Mouse (Mus musculus): Measurements from ENCODE around the gene Gm27029.
A peak's percentile ranks its signal among the peaks of the same experiment; 100 is the strongest.
"Not testable (repeated sequence)": the region's sequence is repeated elsewhere in the genome, so short reads cannot be mapped to it uniquely, and the experiment has no call there.

Gene Gm27029

GRCm38 (mm10) chr11:101454702-101455101 lies 30.1 kb upstream of the Gm27029 start:
- DNase-seq, result peak; percentile 78

DNA sequence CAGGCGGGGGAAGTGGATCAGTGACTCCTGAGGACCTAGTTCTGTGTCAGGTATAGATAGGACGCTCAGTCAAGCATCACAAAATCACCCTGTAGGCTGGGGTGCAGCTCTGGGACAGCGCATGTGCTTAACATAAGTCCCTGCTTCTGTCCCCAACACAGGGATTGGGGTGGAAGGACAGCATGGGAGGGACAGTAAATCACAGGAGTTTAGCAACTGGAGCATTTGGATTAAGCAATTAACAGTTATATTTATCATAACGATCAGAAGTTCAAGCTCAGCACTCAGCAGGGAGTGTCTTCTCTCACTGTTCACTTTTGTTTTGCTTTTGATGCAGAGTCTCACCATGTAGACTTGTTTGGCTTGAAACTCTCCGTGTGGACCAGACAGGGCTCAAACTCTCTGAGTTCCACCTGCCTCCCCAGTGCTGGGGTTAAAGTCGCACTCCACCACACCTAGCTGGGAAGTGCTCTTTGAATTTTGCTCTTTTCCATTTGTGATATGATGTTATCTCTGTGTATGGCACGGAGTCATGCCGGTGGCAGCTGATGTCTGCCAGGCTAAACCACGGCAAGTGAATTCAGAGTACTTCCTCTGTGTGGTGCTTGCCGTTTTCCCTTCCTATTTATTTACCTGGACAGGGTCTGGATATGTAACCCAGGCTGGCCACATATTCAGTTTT lies 27.6 kb upstream of the Gm27029 start:
- DNase-seq, result peak; percentile 83

DNA sequence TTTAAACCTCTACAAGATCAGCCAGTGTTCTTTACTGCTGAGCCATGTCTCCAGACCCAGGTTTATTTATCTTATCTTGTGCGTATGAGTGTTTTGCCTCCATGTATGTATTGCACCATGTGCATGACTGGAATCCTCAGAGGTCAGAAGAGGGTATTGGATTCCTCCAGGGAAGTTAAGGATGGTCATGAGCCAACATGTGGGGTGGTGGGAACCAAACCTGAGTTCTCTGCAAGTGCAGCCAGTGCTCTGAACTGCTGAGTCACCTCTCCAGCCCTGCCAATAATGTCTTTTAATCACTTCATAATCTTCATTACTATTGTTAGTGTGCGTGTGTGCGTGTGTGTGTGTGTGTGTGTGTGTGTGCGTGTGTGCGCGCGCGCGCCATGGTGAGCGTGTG lies 26.9 kb upstream of the Gm27029 start:
- peak; percentile 78 for DNase-seq

DNA sequence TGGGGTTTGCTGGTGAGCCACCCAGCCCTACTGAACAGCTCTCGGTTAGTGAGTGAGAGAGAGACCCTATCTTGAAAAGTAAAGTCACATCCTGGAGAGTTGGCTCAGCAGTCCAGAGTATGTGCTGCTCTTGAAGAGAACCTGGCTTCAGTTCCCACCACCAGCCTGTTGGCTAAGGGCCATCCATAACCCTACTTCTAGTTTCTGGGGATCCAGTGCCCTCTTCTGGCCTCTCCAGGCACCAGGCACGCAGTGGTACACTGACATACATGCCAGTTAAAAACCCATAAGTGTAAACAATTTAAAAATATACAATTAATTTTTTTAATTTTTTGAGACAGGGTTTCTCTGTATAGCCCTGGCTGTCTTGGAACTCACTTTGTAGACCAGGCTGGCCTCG lies 25.8 kb upstream of the Gm27029 start:
- DNase-seq, result peak; percentile 76

DNA sequence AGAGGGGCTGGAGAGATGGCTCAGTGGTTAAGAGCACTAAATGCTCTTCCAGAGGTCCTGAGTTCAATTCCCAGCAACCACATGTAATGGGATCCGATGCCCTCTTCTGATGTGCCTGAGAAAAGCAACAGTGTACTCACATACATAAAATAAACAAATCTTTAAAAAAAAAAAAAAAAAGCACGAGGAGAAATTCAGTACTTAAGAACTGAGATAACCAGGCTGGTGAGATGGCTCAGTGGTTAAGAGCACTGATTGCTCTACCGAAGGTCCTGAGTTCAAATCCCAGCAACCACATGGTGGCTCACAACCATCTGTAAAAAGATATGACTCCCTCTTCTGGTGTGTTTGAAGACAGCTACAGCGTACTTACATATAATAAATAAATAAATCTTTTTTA lies 25.0 kb upstream of the Gm27029 start:
- DNase-seq, result not testable (repeated sequence)

DNA sequence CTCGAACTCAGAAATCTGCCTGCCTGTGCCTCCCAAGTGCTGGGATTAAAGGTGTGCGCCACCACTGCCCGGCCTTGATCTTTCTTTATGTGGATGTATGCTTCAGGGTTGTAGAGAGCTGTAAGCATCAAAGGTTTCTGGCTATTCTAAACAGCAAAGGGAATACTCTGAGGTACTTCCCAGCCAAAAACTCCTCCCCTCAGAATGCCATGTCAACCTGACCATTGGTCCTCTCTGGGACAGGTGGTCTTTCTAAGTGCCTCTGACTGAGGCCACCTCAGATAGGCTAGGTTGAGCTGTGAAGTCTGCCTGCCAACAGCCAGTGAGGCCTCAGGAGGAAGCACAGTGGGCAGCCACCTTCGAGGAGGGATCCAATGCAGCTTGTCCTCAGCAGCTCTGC lies 24.3 kb upstream of the Gm27029 start:
- DNase-seq, result peak; percentile 92

DNA sequence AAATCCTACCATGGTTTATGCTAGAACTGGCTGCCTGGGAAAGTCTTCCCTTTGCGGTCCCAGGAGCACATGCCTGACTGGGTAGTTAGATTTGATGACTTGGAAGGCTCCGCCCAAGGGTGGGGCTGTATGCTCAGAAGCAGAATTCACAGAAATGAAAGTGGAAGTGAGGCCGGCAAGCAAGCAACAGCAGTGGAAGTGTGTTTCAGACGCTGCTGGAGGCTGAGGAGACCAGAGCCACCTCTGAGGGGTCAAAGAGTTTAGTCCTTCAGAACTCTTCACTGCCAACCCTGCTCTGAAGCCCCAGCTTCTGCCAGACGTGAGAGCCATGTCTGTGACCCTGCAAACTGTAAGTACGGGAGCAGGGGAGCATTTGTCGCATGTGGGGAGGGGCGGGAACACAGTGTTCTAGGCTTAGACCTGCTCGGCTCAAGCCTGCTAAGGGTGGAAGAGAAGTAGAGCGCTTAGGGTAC lies 23.7 kb upstream of the Gm27029 start, which contains the start of gene Ifi35:
TSS of gene Ifi35 (plus strand) at position 134 of the 473 bp plus-strand sequence.
- peak; percentile 99 for DNase-seq

GRCm38 (mm10) chr11:101447786-101448185 lies 23.2 kb upstream of the Gm27029 start:
- no peak for DNase-seq

DNA sequence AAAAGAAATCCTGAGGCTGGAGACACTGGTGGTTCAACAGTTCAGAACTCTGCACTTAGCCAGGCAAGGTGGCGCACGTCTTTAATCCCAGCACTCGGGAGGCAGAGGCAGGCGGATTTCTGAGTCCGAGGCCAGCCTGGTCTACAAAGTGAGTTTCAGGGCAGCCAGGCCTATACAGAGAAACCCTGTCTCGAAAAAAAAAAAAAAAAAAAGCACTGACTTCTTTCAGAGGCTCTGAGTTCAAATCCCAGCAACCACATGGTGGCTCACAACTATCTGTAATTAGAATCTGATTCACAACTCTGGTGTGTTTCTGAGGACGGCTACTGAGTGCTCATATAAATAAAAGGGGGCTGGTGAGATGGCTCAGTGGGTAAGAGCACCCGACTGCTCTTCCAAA lies 22.3 kb upstream of the Gm27029 start:
- not testable (repeated sequence) for DNase-seq

DNA sequence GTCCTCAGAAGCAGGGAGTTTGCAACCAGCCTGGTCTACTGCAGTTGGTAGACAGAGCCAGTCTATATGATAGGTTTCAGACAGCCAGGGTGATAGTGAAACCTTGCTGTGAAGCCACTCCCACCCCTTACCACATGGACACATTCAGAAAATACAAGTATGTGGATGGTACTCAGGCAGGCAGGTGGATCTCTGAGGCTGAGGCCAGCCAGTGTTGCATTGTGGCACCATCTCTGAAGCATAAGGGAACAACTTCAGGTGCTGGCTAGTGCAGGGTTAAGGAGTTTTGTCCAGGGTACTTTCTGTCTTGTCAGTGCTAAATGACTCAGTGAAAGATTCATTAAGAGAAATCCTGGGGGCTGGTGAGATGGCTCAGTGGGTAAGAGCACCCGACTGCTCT lies 21.7 kb upstream of the Gm27029 start:
- DNase-seq, result no peak

DNA sequence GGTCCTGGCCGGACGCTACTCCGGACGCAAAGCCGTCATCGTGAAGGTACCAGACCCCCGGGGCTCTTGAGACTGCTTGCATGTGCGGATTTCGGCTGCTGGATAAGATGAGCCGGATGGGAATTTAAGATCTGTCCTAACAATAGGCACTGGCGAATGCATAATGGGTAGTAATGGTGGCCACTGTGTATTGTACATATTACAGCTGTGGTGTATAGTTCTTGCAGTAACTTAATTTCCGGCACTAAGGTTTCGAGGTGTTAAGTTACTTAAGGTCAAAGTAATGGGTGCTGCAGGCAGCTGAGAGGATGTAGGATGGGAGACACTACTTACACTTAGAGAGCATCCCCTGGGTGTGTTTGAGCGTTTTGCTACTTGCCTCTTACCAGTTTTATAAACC lies 18.2 kb upstream of the Gm27029 start:
- DNase-seq, result no peak

- DNase-seq, result peak; percentile 100
Observed at GRCm38 (mm10) chr11:101442127-101442693, 17.6 kb upstream of the Gm27029 start, which contains the start of gene Rpl27. Gene Rpl27 (plus strand): TSS chr11:101442298.

- DNase-seq, result not testable (repeated sequence)
Observed at GRCm38 (mm10) chr11:101441450-101442126, 17.0 kb upstream of the Gm27029 start.

DNA sequence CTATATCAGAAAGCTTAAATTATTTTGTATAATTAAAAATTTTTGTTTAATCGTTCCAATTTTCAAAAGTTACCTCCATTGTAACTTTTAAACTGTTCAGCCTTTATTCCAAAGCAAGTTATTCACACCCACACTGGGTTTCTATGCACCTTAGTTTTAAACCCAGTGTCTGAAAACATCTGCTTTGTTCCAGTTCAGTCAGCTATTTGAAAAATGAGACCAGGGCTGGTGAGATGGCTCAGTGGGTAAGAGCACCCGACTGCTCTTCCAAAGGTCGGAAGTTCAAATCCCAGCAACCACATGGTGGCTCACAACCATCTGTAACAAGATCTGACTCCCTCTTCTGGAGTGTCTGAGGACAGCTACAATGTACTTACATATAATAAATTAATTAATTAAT lies 13.4 kb upstream of the Gm27029 start:
- DNase-seq, result not testable (repeated sequence)

GRCm38 (mm10) chr11:101436916-101437315 lies 12.3 kb upstream of the Gm27029 start:
- DNase-seq, result no peak

DNA sequence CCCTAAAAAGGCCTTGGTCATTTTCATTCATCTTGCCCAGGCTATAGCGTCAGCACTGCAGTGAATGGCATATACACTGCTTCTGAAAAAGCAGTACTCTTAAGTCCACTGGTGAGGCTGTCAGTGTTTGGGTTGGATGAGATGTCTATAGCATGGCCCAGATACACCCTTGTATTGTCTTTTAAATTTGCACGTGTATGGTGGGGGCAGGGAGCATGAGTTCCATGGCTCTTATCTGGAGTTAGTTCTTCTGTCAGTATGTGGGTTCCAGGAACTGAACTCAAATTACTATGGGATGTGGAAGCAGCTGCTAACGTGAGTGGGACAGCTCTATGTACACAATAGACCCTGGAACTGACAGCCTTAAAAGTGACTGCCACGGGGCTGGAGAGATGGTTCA lies 11.2 kb upstream of the Gm27029 start:
- no peak for DNase-seq

GRCm38 (mm10) chr11:101433396-101433795 lies 8.8 kb upstream of the Gm27029 start:
- no peak for DNase-seq

DNA sequence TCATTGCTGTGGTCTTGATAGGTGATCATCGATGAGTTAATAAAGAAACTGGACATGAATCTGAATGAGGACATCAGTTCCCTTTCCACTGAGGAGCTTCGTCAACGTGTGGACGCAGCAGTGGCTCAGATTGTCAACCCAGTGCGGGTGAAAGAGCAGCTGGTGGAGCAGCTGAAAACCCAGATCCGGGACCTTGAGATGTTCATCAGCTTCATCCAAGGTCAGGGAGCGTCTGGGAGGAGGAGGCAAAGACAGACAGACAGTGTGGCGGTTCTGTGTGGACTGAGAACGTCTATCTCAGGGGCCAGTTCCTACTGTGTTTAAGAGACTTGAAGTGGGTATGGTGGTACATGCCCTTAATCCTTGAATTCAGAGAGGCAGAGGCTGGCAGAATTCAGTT lies 6.7 kb upstream of the Gm27029 start:
- no peak for DNase-seq

DNA sequence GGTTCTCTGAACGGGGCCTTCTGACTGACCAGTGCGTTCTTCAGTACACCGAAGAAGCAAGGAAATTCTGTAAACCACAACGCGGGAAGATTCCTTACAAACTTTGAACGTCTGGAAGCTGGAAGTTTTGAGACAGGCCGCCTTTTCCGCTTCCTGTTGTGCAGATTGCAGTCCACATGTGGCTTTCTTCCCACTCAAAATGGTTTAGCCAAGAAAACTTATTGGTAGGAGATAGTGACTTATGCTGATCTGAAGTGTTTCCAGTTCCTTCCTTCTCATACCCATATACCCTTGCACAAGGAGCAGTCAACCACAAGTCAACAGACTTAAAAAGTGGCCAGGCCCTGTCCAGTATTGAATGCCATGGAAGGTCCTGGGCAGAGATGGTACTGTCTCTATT lies 1.6 kb upstream of the Gm27029 start:
- no peak for DNase-seq

DNA sequence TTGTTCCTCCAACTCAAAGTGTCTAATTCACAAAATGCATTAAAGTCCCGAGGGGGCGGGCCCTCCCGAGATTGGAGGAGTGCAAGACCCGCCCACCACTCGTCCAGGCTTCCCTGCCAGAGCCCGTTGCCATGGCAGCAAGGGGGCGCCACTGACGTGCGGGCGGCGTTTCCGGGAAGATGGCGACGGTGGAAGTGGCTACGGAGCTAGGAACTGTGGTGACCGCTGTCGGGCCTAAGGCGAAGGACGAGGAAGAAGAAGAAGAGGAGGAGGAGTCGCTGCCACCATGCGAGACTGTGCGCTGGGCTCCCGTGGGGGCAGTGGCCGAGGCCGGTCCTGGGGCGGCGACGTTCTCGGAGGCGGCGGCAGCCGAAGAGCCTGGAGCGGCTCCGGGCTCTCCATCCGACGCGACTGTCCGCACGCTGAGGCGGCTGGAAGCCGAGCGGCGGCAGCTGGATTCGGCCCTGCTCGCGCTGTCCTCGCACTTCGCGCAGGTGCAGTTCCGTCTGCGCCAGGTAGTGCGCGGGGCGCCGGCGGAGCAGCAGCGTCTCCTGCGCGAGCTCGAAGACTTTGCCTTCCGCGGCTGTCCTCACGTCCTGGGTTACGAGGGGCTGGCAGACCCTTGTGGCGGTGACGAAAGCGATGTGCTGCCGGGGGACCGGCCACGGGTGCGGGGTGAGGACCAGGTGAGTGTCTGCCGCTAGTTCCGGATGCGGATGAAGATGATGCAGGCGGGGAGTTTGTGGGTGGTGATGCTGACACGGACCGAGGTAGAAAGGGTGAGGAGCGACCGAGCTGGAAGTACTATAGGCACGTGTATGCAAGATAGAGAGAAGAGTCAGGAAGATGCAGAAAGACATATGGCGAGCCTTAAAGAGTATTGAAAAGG lies 573 bp upstream of the Gm27029 start, which contains the start of the genes Rundc1 and Ptges3l:
TSS of gene Rundc1 (plus strand) at position 161 of the 889 bp plus-strand sequence.
TSS of gene Ptges3l (minus strand) at position 409 of the 889 bp plus-strand sequence.
- DNase-seq, result peak; percentile 99

DNA sequence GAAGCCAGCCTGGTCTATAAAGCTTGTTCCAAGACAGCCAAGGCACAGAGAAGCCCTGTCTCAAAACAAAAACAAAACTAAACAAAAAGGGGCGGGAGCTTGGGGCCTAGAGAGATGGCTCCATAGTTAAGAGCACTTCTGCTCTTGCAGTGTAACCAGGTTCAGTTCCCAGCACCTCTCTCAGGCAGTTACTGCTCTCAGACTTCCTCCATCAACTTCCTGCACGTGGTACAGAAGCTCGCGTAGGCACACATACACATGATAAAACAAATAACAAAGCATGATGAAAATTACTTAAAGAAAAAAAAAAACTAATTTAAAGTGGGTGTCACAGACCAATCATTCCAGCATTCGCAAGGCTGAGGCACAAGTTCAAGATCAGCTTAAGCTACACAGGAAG lies 4.4 kb downstream of the Gm27029 start:
- DNase-seq, result no peak

GRCm38 (mm10) chr11:101419610-101420009 lies 5.0 kb downstream of the Gm27029 start:
- no peak for DNase-seq

DNA sequence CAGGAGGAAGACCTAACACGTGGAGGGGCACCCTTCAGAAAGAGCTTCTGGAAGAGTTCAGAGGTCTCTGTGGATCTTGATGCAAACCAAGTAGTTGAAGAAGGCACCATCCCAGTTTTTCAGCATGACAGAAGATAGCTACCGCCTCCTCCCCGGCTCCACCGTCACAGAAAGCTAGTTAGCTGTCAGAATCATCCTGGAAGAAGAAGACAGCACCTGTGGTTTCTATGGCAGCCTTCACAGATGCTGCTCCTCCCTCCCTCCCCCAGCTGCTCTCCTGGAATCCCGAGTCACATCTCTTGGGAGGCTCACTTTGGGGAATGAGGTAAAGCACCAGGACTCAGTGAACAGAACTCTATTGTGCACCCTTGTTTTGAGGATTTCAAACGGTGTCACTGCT lies 5.6 kb downstream of the Gm27029 start:
- DNase-seq, result no peak

Data from heart, adult 11 months (tissue).